Mouse (Mus musculus): ENCODE results near the gene Nsl1. TPM values are rescaled to one million over a fixed set of nuclear protein-coding genes. Genes with fewer than 3 reads are reported as not detected.
"Not testable (repeated sequence)": the region's sequence is repeated elsewhere in the genome, so short reads cannot be mapped to it uniquely, and the experiment has no call there.

Gene Nsl1
- polyA plus RNA-seq, 1 experiment from 2014 or later, result 22.4 TPM

GRCm38 (mm10) chr1:191030922-191031425 is 31.8 kb upstream of the Nsl1 start:
- not testable (repeated sequence) for H3K9ac ChIP-seq; H3K36me3 ChIP-seq; H3K9me3 ChIP-seq; H3K27ac ChIP-seq; H3K27me3 ChIP-seq; ATAC-seq (ENCODE audit: insufficient number of reproducible peaks, insufficient read depth, low FRiP score, low TSS enrichment); H3K4me2 ChIP-seq (replicated peaks); H3K4me3 ChIP-seq; H3K4me1 ChIP-seq
- 73% methylated on average over 6 of the region's 6 CpGs for WGBS

DNA sequence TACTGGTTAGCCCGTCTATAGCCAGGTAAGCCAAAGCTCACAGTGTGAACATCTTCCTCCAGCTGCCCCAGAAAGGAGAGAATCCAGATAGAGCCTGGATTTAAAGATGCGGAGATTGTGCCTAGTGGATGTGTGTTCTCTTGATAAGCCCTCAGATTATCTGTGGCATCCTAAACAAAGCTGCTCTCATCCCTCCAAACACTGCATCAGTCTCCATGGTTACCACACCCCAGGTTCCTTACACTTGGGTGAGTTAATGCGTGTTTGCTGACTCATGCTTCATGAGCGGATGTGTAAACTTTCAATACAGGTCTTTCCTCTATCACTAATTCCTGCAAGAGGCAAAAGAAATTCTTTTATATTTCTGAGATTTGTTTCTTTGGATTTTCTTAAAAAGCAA is 27.2 kb upstream of the Nsl1 start:
- WGBS, result 45% methylated on average over 4 of the region's 4 CpGs
- Histone ChIP-seq H3K27ac (no peak overlapping the region), H3K36me3 (no peaks in the 10 kb centered on the region), H3K4me2 (replicated peaks) (no peak overlapping the region), H3K4me1 (no peaks in the 10 kb centered on the region), H3K27me3 (no peaks in the 10 kb centered on the region), H3K9me3 (no peaks in the 10 kb centered on the region), H3K4me3 (no peak overlapping the region), H3K9ac (no peak overlapping the region)
- no peak for ATAC-seq (ENCODE audit: insufficient number of reproducible peaks, insufficient read depth, low FRiP score, low TSS enrichment)

DNA sequence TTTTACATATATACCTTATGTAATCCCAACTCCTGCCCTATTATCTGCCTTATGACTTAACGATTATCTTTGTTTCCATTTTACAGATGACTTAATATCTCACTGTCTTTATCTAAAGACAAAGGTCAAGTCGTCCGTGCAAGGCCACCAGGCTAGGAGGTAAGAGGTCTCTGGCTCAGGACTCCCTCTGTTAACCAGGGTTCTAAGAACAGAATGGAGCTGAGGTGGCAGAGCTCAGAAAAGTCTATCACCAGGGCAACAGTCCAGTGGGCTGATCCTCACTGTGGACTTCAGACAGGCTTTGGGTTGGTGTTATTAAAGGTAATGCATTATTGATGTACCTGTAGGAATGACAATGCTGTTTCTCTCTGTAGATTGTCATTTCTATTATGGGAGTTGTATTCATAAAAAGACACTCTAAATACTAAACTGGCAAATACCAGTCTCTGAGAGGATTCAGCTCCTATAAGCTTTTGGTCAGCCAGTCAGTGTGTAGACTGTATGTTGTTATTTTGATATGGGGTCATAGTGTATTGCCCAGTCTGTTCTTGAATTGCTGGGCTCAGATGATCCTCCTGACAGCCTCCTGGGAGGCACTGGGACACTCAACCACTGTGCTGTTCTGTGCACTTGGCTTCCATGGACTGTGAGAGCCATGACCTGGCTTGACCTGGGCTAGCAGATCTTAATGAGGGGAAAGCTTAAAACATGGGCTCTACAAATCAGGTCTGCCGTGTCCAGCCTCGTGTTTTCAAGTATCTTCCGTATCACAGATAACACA is 26.1 kb upstream of the Nsl1 start, which contains the start of gene Spata45:
Spata45 (plus strand) TSS at position 86 of the 781 bp plus-strand sequence.
- H3K27me3 ChIP-seq, result no peaks in the 10 kb centered on the region
- H3K4me2 ChIP-seq (replicated peaks), result no peak within 1 kb of the TSS
- no peaks in the 10 kb centered on the region for H3K36me3 ChIP-seq
- no peak for ATAC-seq (ENCODE audit: insufficient number of reproducible peaks, insufficient read depth, low FRiP score, low TSS enrichment)
- no peaks in the 10 kb centered on the region for H3K4me1 ChIP-seq
- no peak within 1 kb of the TSS for H3K27ac ChIP-seq
- no peak within 1 kb of the TSS for H3K9ac ChIP-seq
- WGBS, result 74% methylated on average over 6 of the region's 6 CpGs
- no peaks in the 10 kb centered on the region for H3K9me3 ChIP-seq
- no peak within 1 kb of the TSS for H3K4me3 ChIP-seq

DNA sequence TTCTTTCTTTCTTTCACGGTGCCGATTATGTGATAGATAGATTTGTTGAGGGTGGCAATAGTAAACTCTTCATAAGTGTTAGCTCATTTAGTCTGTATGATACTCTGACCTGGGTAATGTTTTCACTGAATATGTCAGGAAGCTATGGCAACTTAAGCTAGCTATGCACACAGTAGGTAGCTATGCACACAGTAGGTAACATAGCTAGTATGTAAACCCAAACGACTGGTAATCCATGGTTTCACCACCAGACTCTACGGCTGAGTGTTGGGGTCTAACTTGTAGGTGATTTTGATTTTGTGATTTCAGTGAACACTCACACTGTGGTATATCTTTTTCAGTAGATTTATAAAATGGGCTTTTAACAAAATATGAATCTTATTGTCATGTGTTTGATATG is 24.8 kb upstream of the Nsl1 start:
- Histone ChIP-seq H3K9ac (no peak overlapping the region), H3K4me2 (replicated peaks) (no peak overlapping the region), H3K36me3 (no peaks in the 10 kb centered on the region), H3K4me3 (no peak overlapping the region), H3K27ac (no peak overlapping the region), H3K27me3 (no peaks in the 10 kb centered on the region), H3K9me3 (no peaks in the 10 kb centered on the region), H3K4me1 (no peaks in the 10 kb centered on the region)
- 92% methylated on average over 4 of the region's 4 CpGs for WGBS
- no peak for ATAC-seq (ENCODE audit: insufficient number of reproducible peaks, insufficient read depth, low FRiP score, low TSS enrichment)

- Histone ChIP-seq H3K27ac (no peak overlapping the region), H3K9ac (no peak overlapping the region), H3K27me3 (no peaks in the 10 kb centered on the region), H3K4me3 (no peak overlapping the region), H3K4me2 (replicated peaks) (no peak overlapping the region), H3K4me1 (no peaks in the 10 kb centered on the region), H3K9me3 (no peaks in the 10 kb centered on the region), H3K36me3 (no peaks in the 10 kb centered on the region)
- no peak for ATAC-seq (ENCODE audit: insufficient number of reproducible peaks, insufficient read depth, low FRiP score, low TSS enrichment)
Observed at GRCm38 (mm10) chr1:191041352-191041751, 21.5 kb upstream of the Nsl1 start.

GRCm38 (mm10) chr1:191042106-191042505 is 20.7 kb upstream of the Nsl1 start:
- 84% methylated on average over 5 of the region's 5 CpGs for WGBS
- ATAC-seq (ENCODE audit: insufficient number of reproducible peaks, insufficient read depth, low FRiP score, low TSS enrichment), result no peak

DNA sequence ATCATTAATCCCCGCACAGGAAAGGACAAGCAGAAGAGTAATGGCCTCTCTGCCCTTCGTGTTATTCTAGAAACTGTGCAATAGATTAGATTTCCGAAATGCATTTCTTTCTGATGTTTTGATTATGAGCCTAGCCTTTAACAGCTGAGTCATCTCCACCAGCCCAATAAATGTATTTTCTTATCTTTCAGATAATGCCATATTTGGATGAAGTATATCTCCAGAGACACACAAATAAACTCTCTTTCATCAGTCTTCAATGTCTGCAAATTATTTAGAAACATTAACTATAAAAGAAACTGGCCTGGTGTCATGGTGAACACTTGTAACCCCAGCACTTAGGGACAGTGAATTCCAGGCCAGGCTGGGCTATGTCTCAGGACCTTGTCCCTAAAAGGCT is 20.1 kb upstream of the Nsl1 start:
- 78% methylated on average over 3 of the region's 3 CpGs for WGBS
- Histone ChIP-seq H3K27ac (no peak overlapping the region), H3K4me3 (no peak overlapping the region), H3K9me3 (no peaks in the 10 kb centered on the region), H3K4me1 (no peaks in the 10 kb centered on the region), H3K27me3 (no peaks in the 10 kb centered on the region), H3K9ac (no peak overlapping the region), H3K4me2 (replicated peaks) (no peak overlapping the region), H3K36me3 (no peaks in the 10 kb centered on the region)
- no peak for ATAC-seq (ENCODE audit: insufficient number of reproducible peaks, insufficient read depth, low FRiP score, low TSS enrichment)

More at GRCm38 (mm10) chr1:191042106-191042505, 20.7 kb upstream of the Nsl1 start:
- Histone ChIP-seq H3K9me3 (no peaks in the 10 kb centered on the region), H3K27me3 (no peaks in the 10 kb centered on the region), H3K36me3 (no peaks in the 10 kb centered on the region), H3K27ac (no peak overlapping the region), H3K9ac (no peak overlapping the region), H3K4me3 (no peak overlapping the region), H3K4me2 (replicated peaks) (no peak overlapping the region), H3K4me1 (no peaks in the 10 kb centered on the region)

- Histone ChIP-seq H3K9me3 (no peaks in the 10 kb centered on the region), H3K36me3 (no peaks in the 10 kb centered on the region), H3K4me2 (replicated peaks) (no peak overlapping the region), H3K4me3 (no peak overlapping the region), H3K4me1 (no peaks in the 10 kb centered on the region), H3K9ac (no peak overlapping the region), H3K27me3 (no peaks in the 10 kb centered on the region), H3K27ac (no peak overlapping the region)
- 94% methylated on average over 2 of the region's 2 CpGs for WGBS
- no peak for ATAC-seq (ENCODE audit: insufficient number of reproducible peaks, insufficient read depth, low FRiP score, low TSS enrichment)
Observed at GRCm38 (mm10) chr1:191045264-191045663, 17.5 kb upstream of the Nsl1 start.

- Histone ChIP-seq H3K4me3 (no peak overlapping the region), H3K4me1 (no peaks in the 10 kb centered on the region), H3K9ac (no peak overlapping the region), H3K27ac (no peak overlapping the region), H3K36me3 (no peaks in the 10 kb centered on the region), H3K4me2 (replicated peaks) (no peak overlapping the region), H3K9me3 (no peaks in the 10 kb centered on the region), H3K27me3 (no peaks in the 10 kb centered on the region)
- ATAC-seq (ENCODE audit: insufficient number of reproducible peaks, insufficient read depth, low FRiP score, low TSS enrichment), result no peak
- 67% methylated on average over 7 of the region's 7 CpGs for WGBS
Observed at GRCm38 (mm10) chr1:191046231-191046824, 16.5 kb upstream of the Nsl1 start.

DNA sequence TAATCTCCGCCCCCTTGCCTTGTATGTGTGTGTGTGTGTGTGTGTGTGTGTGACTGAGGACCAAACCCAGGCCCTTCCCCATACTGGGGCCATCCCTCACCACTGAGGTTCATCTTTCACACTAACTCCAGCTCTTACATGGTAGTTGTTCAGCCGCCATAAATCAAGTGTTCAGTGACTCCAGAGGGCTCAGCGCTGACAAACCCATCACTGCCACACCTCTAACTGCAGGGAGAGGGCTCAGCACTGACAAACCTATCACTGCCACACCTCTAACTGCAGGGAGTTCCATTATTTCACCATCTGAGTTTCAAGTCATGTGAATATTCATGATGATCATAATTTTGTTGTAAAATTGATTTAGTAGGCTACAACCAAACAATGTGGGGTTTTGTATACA is 9.3 kb upstream of the Nsl1 start:
- 84% methylated on average over 3 of the region's 3 CpGs for WGBS
- no peaks in the 10 kb centered on the region for H3K36me3 ChIP-seq
- no peaks in the 10 kb centered on the region for H3K4me1 ChIP-seq

GRCm38 (mm10) chr1:191054870-191055532 is 7.8 kb upstream of the Nsl1 start:
- Histone ChIP-seq H3K4me2 (replicated peaks) (no peak overlapping the region), H3K9me3 (no peaks in the 10 kb centered on the region), H3K36me3 (no peaks in the 10 kb centered on the region), H3K27me3 (no peaks in the 10 kb centered on the region), H3K27ac (no peak overlapping the region), H3K4me3 (no peak overlapping the region), H3K4me1 (no peaks in the 10 kb centered on the region), H3K9ac (no peak overlapping the region)
- no peak for ATAC-seq (ENCODE audit: insufficient number of reproducible peaks, insufficient read depth, low FRiP score, low TSS enrichment)
- 72% methylated on average over 8 of the region's 8 CpGs for WGBS

More for the DNA sequence above, 9.3 kb upstream of the Nsl1 start:
- no peaks in the 10 kb centered on the region for H3K9me3 ChIP-seq
- no peak overlapping the region for H3K4me3 ChIP-seq
- no peak overlapping the region for H3K9ac ChIP-seq
- no peaks in the 10 kb centered on the region for H3K27me3 ChIP-seq
- H3K27ac ChIP-seq, result no peak overlapping the region
- H3K4me2 ChIP-seq (replicated peaks), result no peak overlapping the region
- no peak for ATAC-seq (ENCODE audit: insufficient number of reproducible peaks, insufficient read depth, low FRiP score, low TSS enrichment)

DNA sequence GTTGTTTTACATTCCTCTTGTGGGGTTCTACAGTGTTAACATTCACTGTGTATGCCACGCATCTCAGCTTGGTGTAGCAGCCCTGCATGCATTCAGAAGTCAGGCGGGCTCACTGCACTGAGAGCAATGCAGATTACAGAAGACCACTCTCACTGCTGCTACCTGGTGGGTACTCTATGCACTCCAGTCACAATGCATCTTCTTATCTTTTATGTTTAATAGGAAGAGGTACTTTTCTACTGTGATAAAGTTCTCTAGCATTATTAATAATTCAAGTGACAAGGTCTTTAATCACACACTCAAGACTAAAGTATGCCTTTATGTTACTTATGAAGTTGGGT is 7.3 kb upstream of the Nsl1 start:
- Histone ChIP-seq H3K36me3 (no peaks in the 10 kb centered on the region), H3K4me1 (no peaks in the 10 kb centered on the region), H3K27ac (no peak overlapping the region), H3K9ac (no peak overlapping the region), H3K27me3 (no peaks in the 10 kb centered on the region), H3K4me2 (replicated peaks) (no peak overlapping the region), H3K4me3 (no peak overlapping the region), H3K9me3 (no peaks in the 10 kb centered on the region)
- WGBS, result 63% methylated on average over 2 of the region's 2 CpGs
- no peak for ATAC-seq (ENCODE audit: insufficient number of reproducible peaks, insufficient read depth, low FRiP score, low TSS enrichment)
